Mouse (Mus musculus) heart, adult 2 months (tissue): ENCODE measurements around the gene Abca8b.

Experiments used
- CTCF ChIP-seq: fragments of 200-600 bp; IDR thresholded peaks from 2 replicates; pipeline ENCODE4 v1.8.1; 2022; ENCODE audit warnings: antibody characterized with exemption, mild to moderate bottlenecking, moderate library complexity
- EP300 ChIP-seq: fragments of 200-500 bp; IDR thresholded peaks from 2 replicates; pipeline ENCODE4 v1.6.1; 2011; ENCODE audit warnings: low read depth, low read length, control low read depth; ENCODE audit not compliant: insufficient read depth
- POLR2A ChIP-seq: fragments of 200-500 bp; IDR thresholded peaks from 2 replicates; pipeline ENCODE4 v1.6.1; 2011; ENCODE audit warnings: mild to moderate bottlenecking, low read depth, low read length, control low read depth; ENCODE audit not compliant: insufficient read depth

GRCm38 (mm10) chr11:109907508-109907907, 88.1 kb downstream of the Abca8b start:
- TF ChIP-seq POLR2A: no peak
- no peak for TF ChIP-seq CTCF
- TF ChIP-seq EP300: no peak
